Mouse (Mus musculus): ENCODE measurements around the gene Fancc.

- TF ChIP-seq CTCF (IDR thresholded peaks at IDR 0.05; ENCODE audit: low read depth) (no peak), EP300 (optimal IDR thresholded peaks at IDR 0.05) (no peak)
Observed at GRCm38 (mm10) chr13:63512411-63512810, 15.3 kb upstream of the Fancc start.

All from stomach, postnatal 0 days (tissue).